Mouse (Mus musculus) CH12.LX (cell line): Measurements from ENCODE around the gene Uhrf1bp1l. TPM values are rescaled to one million over a fixed set of nuclear protein-coding genes. Genes with fewer than 3 reads are reported as not detected.

ENCODE experiments used
- DNase-seq: peaks from one replicate; pipeline ENCODE4 v3.0.0-alpha.2; 2013; ENCODE audit errors: extremely low read depth
- H3K27ac ChIP-seq: 2 replicates; pipeline ENCODE4 v1.5.1; 2012; ENCODE audit warnings: low read depth, mild to moderate bottlenecking, control low read depth, moderate library complexity; ENCODE audit not compliant: insufficient read depth
- H3K27me3 ChIP-seq: replicated peaks from 2 replicates; pipeline ENCODE3; 2012; ENCODE audit warnings: inconsistent platforms
- H3K36me3 ChIP-seq, 2 experiments: replicated peaks in 1 of 2; 2 replicates each; pipeline versions ENCODE3 to v1.6.1; 2012; ENCODE audit warnings: inconsistent platforms in 1 of 2, low read length in 1 of 2, mild to moderate bottlenecking in 1 of 2, mixed read lengths in 1 of 2, moderate library complexity in 1 of 2; ENCODE audit not compliant: control insufficient read depth in 1 of 2, insufficient read depth in 1 of 2
- H3K4me1 ChIP-seq, 2 experiments: 2 replicates each; pipeline ENCODE4 v1.6.1; 2012; ENCODE audit warnings: inconsistent platforms in 1 of 2, moderate library complexity in 1 of 2; ENCODE audit not compliant: insufficient read depth in 2 of 2, control insufficient read depth in 1 of 2
- H3K4me2 ChIP-seq: 2 replicates; pipeline ENCODE4 v1.6.1; 2012; ENCODE audit warnings: low read depth, mild to moderate bottlenecking, control low read depth; ENCODE audit not compliant: poor library complexity, insufficient read depth, severe bottlenecking
- H3K4me3 ChIP-seq, 3 experiments: fragments of 150-350 bp in 1 of 3; sonication (generic) in 1 of 3; replicated peaks in 1 of 3; 2 replicates each; pipeline versions ENCODE3 to v1.5.1; 2011 to 2012; ENCODE audit warnings: low read depth in 2 of 3, low read length in 2 of 3, mild to moderate bottlenecking in 2 of 3, moderate library complexity in 2 of 3, control low read depth in 1 of 3, improper control_type of control experiment in 1 of 3, inconsistent platforms in 1 of 3, mixed read lengths in 1 of 3; ENCODE audit not compliant: poor library complexity in 1 of 3
- H3K79me2 ChIP-seq: replicated peaks from 2 replicates; pipeline ENCODE4 v1.6.1; 2012; ENCODE audit warnings: mild to moderate bottlenecking, moderate library complexity; ENCODE audit not compliant: control insufficient read depth, poor library complexity, insufficient read depth, severe bottlenecking; ENCODE audit errors: extremely low read depth
- H3K9ac ChIP-seq: 2 replicates; pipeline ENCODE4 v1.6.1; 2012; ENCODE audit warnings: low read depth, mild to moderate bottlenecking, control low read depth, moderate library complexity; ENCODE audit not compliant: insufficient read depth
- H3K9me3 ChIP-seq: replicated peaks from 2 replicates; pipeline ENCODE3; 2012; ENCODE audit warnings: low read length, inconsistent platforms, mixed read lengths
- CHD2 ChIP-seq: IDR thresholded peaks from 2 replicates; pipeline ENCODE4 v1.6.1; 2011; ENCODE audit warnings: low read length, improper control_type of control experiment
- CTCF ChIP-seq, 2 experiments: IDR thresholded peaks in 1 of 2; conservative IDR thresholded peaks in 1 of 2; 2 replicates each; pipeline ENCODE4 v1.5.1; 2011 to 2012; ENCODE audit warnings: low read depth in 2 of 2, low read length in 2 of 2, improper control_type of control experiment in 1 of 2, inconsistent platforms in 1 of 2, mild to moderate bottlenecking in 1 of 2, moderate library complexity in 1 of 2
- E2F4 ChIP-seq: IDR thresholded peaks from 2 replicates; pipeline ENCODE4 v1.6.1; 2011; ENCODE audit warnings: low read depth, low read length, improper control_type of control experiment; ENCODE audit not compliant: insufficient replicate concordance
- ELF1 ChIP-seq: IDR thresholded peaks from 2 replicates; pipeline ENCODE4 v1.6.1; 2014; ENCODE audit warnings: low read depth, mild to moderate bottlenecking, inconsistent platforms, low read length, improper control_type of control experiment
- EP300 ChIP-seq: IDR thresholded peaks from 2 replicates; pipeline ENCODE4 v1.6.1; 2011; ENCODE audit warnings: low read length, improper control_type of control experiment
- GABPA ChIP-seq: IDR thresholded peaks from 2 replicates; pipeline ENCODE4 v1.6.1; 2012; ENCODE audit warnings: low read depth, low read length, improper control_type of control experiment, inconsistent platforms; ENCODE audit not compliant: insufficient replicate concordance
- JUND ChIP-seq: conservative IDR thresholded peaks from 2 replicates; pipeline ENCODE4 v1.6.1; 2011; ENCODE audit warnings: low read depth, low read length, improper control_type of control experiment
- MAZ ChIP-seq: IDR thresholded peaks from 2 replicates; pipeline ENCODE4 v1.6.1; 2012; ENCODE audit warnings: low read depth, mild to moderate bottlenecking, inconsistent platforms, low read length, improper control_type of control experiment, moderate library complexity
- MXI1 ChIP-seq: IDR thresholded peaks from 2 replicates; pipeline ENCODE4 v1.6.1; 2011; ENCODE audit warnings: mild to moderate bottlenecking, low read depth, low read length, improper control_type of control experiment
- NELFE ChIP-seq: IDR thresholded peaks from 2 replicates; pipeline ENCODE4 v1.6.1; 2011; ENCODE audit warnings: low read depth, low read length, improper control_type of control experiment
- NRF1 ChIP-seq: IDR thresholded peaks from 2 replicates; pipeline ENCODE4 v1.6.1; 2014; ENCODE audit warnings: low read depth, mild to moderate bottlenecking, inconsistent platforms, low read length, improper control_type of control experiment, moderate library complexity
- PAX5 ChIP-seq: IDR thresholded peaks from 2 replicates; pipeline ENCODE4 v1.6.1; 2012; ENCODE audit warnings: low read length, inconsistent platforms, mixed read lengths
- POLR2A ChIP-seq: IDR thresholded peaks from 2 replicates; pipeline ENCODE4 v1.6.1; 2011; ENCODE audit warnings: low read depth, mild to moderate bottlenecking, improper control_type of control experiment, low read length
- RCOR1 ChIP-seq: conservative IDR thresholded peaks from 2 replicates; pipeline ENCODE4 v1.6.1; 2012; ENCODE audit warnings: low read depth, mild to moderate bottlenecking, inconsistent platforms, low read length, improper control_type of control experiment
- SIN3A ChIP-seq: IDR thresholded peaks from 2 replicates; pipeline ENCODE4 v1.6.1; 2012; ENCODE audit warnings: low read length, improper control_type of control experiment, inconsistent platforms
- SMC3 ChIP-seq: IDR thresholded peaks from 2 replicates; pipeline ENCODE4 v1.6.1; 2011; ENCODE audit warnings: low read depth, low read length, improper control_type of control experiment
- TCF12 ChIP-seq: IDR thresholded peaks from 2 replicates; pipeline ENCODE4 v1.6.1; 2014; ENCODE audit warnings: low read depth, mild to moderate bottlenecking, inconsistent platforms, low read length, improper control_type of control experiment
- UBTF ChIP-seq: IDR thresholded peaks from 2 replicates; pipeline ENCODE4 v1.6.1; 2012; ENCODE audit warnings: low read depth, mild to moderate bottlenecking, inconsistent platforms, low read length, improper control_type of control experiment, moderate library complexity
- ZC3H11A ChIP-seq: IDR thresholded peaks from 2 replicates; pipeline ENCODE4 v1.6.1; 2012; ENCODE audit warnings: low read depth, mild to moderate bottlenecking, inconsistent platforms, low read length, improper control_type of control experiment
- ZMIZ1 ChIP-seq: IDR thresholded peaks from 2 replicates; pipeline ENCODE4 v1.6.1; 2012; ENCODE audit warnings: low read depth, mild to moderate bottlenecking, inconsistent platforms, low read length, improper control_type of control experiment
- dilution Hi-C: fragments of 300-500 bp; cut with MboI; formaldehyde crosslinking; loops from 2 replicates; pipeline ENCODE4 v1.14.3; 2020; ENCODE audit warnings: low sequenced_read_pairs; ENCODE audit not compliant: extremely low pct_unique_long_range_greater_than_20kb, extremely low pct_ligation_motif_present
- in situ Hi-C: fragments of 300-500 bp; cut with MboI; formaldehyde crosslinking; loops from 3 replicates; pipeline ENCODE4 v1.14.3; 2019; ENCODE audit warnings: low sequenced_read_pairs, low pct_ligation_motif_present, low pct_unique_long_range_greater_than_20kb, mixed read lengths
- polyA plus RNA-seq: library from polyadenylated mRNA; unstranded; fragments of >175 nt; gene quantifications from 2 replicates; pipeline ENCODE4 v1.2.1, GENCODE M21; 2012; ENCODE audit warnings: low read depth; ENCODE audit not compliant: insufficient read length
- total RNA-seq, 2 experiments: library from RNA; depleted of rRNA; stranded (reverse); fragments of 300-350 nt in 1 of 2; fragments of >200 nt in 1 of 2; gene quantifications; 2 replicates each; pipeline ENCODE4 v1.2.3; 2012 to 2014

The Uhrf1bp1l gene
- 31.5 and 40.1 TPM in 2 replicates for total RNA-seq (2012; rRNA removed)
- 18.8 and 19.6 TPM in 2 replicates for total RNA-seq (2014; rRNA removed)
- 26.5 and 27.9 TPM in 2 replicates for polyA plus RNA-seq

- peak within 1 kb of the TSS; percentile 75 for H3K4me2 ChIP-seq
- H3K27me3 ChIP-seq = no peaks in the 10 kb centered on the region
- peak within 1 kb of the TSS; percentile 82 for H3K9ac ChIP-seq
- DNase-seq = peak; percentile 80
- H3K27ac ChIP-seq = peak within 1 kb of the TSS; percentile 34
- H3K9me3 ChIP-seq = no peaks in the 10 kb centered on the region
- H3K4me1 ChIP-seq = peaks cover 4 to 36% of the 10 kb centered on the region in 2 experiments; a peak in 3 of 4 replicates
- in situ Hi-C loops (no loop called here), dilution Hi-C loops (no loop called here)
- peaks cover 18% of the 10 kb centered on the region for H3K79me2 ChIP-seq
- peaks cover 0 to 7% of the 10 kb centered on the region in 2 experiments for H3K36me3 ChIP-seq
- TF ChIP-seq ZMIZ1 = peak; percentile 64; the same call in 1 of the 2 replicates
- no peak for TF ChIP-seq JUND
- no peak for TF ChIP-seq SMC3
- peak; percentile 88 for TF ChIP-seq NELFE
- peak; percentile 45 for TF ChIP-seq SIN3A
- peak; percentile 87 for TF ChIP-seq ELF1
- TF ChIP-seq EP300 = no peak
- TF ChIP-seq NRF1 = peak; percentile 39; the same call in 1 of the 2 replicates
- TF ChIP-seq PAX5 = no peak
- no peak for TF ChIP-seq GABPA
- TF ChIP-seq CTCF (conservative IDR thresholded peaks at IDR 0.05 in 1 of 2, IDR thresholded peaks at IDR 0.05 in 1 of 2; ENCODE audit: low read depth in 2 of 2, low read length in 2 of 2) = peak in 1 of 2 experiments; percentile 36; a peak in 2 of 4 replicates
- no peak for TF ChIP-seq E2F4
- peak; percentile 89 for TF ChIP-seq POLR2A
- peak; percentile 89 for TF ChIP-seq TCF12
- 0 out of 2 replicates have a peak, but pooled peaks have one; percentile 39 for TF ChIP-seq MAZ
- no peak for TF ChIP-seq ZC3H11A
- TF ChIP-seq UBTF = peak; percentile 86; the same call in 1 of the 2 replicates
- TF ChIP-seq CHD2 = no peak
- no peak for TF ChIP-seq RCOR1
- TF ChIP-seq MXI1 = peak; percentile 68
- H3K4me3 ChIP-seq = peak within 1 kb of the TSS; percentile 68 to 86 (median 79)
Measured at GRCm38 (mm10) chr10:89744871-89745665, at the start of gene Uhrf1bp1l. Gene Uhrf1bp1l, plus strand, starts transcription at chr10:89744991.
